Mouse (Mus musculus): ENCODE measurements around the gene Prkn. TPM values are rescaled to one million over a fixed set of nuclear protein-coding genes. Genes with fewer than 3 reads are reported as not detected.
"Not testable (repeated sequence)": the region's sequence is repeated elsewhere in the genome, so short reads cannot be mapped to it uniquely, and the experiment has no call there.

Prkn gene
- polyA plus RNA-seq, 3 experiments from 2014 or later: 0.12 TPM; not detected in 2

- no peak for ATAC-seq
Measured at GRCm38 (mm10) chr17:11156119-11156518, 315.9 kb downstream of the Prkn start.

DNA sequence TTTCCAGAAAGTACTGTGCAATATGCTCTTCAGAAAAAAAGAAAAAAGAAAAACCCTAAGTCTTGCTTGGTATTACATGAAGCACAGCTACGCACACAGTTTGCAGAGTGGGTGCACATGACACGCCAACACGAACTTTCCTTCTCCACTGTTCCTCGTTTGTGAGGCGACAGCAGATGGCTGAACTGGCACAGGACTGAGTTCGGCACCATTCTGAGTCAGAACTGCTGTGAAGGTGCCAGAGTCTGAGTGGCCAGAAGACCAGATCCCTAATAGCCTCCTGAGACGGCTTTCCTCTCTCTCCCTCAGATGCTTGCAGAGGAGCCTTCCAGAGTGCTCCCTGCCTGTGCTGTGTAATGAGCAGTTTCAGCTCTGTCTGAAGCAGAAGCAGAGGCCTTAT is 317.4 kb downstream of the Prkn start:
- ATAC-seq: no peak

DNA sequence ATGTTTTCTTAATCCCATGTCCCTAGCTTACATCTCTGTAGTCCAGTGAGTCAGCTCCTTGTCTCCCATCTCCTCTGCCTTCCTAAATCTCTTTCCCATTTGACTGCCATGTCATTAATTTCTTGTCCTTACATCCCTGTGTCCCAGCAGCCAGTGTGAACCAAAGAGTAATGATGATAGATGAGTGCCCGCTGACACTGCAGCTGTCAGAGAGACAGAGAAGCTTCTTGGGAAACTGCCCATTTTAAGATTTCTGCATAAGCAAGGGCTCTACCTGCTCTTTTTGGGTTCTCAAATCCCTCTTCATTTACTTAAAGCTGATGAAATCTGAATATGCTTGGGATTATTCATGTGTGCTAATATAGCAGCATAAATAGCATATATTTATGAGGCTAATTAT is 321.3 kb downstream of the Prkn start:
- ATAC-seq: no peak

DNA sequence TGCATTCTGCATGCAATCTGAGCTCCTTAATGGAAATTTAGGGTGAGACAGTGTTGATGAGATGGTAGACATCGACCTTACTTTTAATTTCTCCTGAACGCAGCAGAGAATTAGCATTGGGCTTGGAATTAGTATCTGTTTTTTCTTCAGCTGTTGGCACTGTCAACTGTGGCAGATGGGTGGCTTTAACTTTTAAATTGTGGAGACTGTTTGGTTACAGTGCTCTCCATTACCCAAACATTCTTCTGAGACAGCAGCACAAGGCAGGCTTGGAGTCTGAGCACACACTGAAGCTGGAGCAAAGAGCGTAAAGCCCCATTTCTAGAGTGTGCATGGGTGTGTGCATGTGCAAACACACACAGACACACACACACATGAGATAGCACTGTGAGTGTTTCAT is 322.6 kb downstream of the Prkn start:
- no peak for ATAC-seq

DNA sequence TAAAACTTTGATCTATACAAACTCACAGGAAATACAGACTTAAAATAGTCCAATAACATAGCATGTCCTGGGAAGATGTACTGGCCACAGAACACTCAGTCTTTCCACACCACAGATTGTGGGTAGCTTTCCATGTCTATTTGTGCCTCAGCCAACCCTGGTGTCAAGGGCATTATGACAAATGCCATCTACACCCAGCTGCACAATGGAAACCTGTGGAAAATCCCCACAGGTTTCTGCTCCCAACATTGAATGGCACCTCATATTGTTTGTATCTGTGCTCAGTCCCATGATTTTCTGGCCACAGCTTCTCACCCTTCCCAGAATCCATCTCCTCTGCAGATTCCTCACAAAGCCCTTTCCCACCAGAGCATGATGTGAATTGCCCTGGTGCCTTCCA is 347.2 kb downstream of the Prkn start:
- no peak for ATAC-seq

DNA sequence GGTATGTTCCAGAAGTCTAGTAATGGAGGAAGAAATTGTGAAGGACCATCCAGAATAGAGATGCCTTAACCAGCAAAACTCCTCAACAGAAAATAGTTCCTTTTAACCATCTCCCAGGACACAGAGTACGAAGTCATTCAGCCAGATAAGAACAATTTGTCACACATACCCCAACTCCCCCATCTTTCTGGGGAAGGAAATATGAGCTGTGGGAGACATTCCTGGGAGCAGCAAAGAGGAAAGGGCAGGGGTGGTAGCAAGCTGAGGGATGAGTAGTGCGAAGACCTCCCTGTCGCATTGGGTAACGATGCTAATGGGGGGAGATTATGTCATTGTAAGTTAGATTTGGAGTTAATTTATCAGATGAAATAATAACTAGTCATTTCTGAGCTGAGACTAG is 348.3 kb downstream of the Prkn start:
- ATAC-seq: no peak

- ATAC-seq: no peak
Measured at GRCm38 (mm10) chr17:11190306-11190705, 350.1 kb downstream of the Prkn start.

- no peak for ATAC-seq
Measured at GRCm38 (mm10) chr17:11198134-11198533, 357.9 kb downstream of the Prkn start.

GRCm38 (mm10) chr17:11209063-11209462 is 368.9 kb downstream of the Prkn start:
- ATAC-seq: not testable (repeated sequence)

GRCm38 (mm10) chr17:11211006-11211405 is 370.8 kb downstream of the Prkn start:
- ATAC-seq: no peak

GRCm38 (mm10) chr17:11211591-11211990 is 371.4 kb downstream of the Prkn start:
- no peak for ATAC-seq

- ATAC-seq: no peak
Measured at GRCm38 (mm10) chr17:11213689-11214088, 373.5 kb downstream of the Prkn start.

GRCm38 (mm10) chr17:11229011-11229410 is 388.8 kb downstream of the Prkn start:
- no peak for ATAC-seq

- no peak for ATAC-seq
Measured at GRCm38 (mm10) chr17:11229426-11229825, 389.2 kb downstream of the Prkn start.

DNA sequence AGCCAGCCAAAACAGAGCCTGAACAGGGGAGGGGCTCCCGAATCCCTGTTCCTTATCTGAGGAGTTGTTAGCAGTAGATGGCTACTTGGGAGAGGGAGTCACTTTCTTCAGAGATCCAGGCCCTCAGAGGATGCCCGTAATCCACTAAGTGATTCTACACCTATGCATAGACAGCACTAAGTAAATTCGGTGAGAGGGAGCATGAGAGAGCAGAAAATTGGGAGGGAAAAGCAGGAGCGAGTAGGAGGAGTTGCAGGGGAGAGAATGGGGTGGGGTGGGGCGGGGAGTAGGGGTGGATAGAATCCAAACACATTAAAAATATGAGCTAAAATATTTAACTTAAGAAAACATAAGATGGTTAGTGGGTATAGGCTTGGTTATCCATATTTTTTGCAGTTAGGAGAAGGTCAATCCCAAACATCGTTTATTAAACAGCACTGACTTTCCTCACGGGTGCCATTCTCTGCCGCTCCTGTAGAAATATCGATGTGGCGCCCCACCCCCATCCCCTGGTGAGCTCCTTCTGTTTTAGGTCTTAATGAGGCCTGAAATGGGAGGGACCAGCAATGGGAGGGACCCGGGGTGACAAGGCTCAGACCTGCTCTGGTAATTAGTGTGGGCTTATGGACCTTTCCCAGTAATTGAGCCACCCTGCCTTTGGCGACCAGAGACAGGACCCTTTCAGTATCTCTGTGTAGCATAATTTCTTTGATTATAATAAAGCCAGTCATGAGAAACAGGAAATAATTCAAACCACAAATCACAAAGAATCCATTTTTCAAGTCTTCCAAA is 390.6 kb downstream of the Prkn start:
- no peak for ATAC-seq

- no peak for ATAC-seq
Measured at GRCm38 (mm10) chr17:11235273-11235672, 395.1 kb downstream of the Prkn start.

DNA sequence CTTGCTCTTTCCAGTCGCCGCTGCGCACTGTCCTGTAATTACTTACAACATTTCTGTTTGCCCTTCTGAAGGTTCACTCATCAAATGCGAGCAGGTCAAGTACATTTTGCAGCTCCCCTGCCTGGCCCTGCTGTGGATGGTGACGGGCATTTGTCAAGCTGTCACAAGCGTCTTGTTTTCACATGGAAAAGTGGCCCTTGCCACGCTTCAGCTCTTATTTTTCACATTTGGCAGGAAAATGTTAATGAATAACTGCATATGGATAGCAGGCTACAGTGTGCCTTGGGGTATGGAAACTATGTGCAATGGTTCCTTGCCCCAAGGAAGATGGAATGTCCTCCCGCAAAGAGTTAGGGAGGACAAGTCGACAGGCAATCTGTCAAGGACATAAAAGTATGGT is 404.9 kb downstream of the Prkn start:
- no peak for ATAC-seq

GRCm38 (mm10) chr17:11249216-11249615 is 409.0 kb downstream of the Prkn start:
- no peak for ATAC-seq

- no peak for ATAC-seq
Measured at GRCm38 (mm10) chr17:11260663-11261062, 420.5 kb downstream of the Prkn start.

- no peak for ATAC-seq
Measured at GRCm38 (mm10) chr17:11261679-11262078, 421.5 kb downstream of the Prkn start.

GRCm38 (mm10) chr17:11267951-11268350 is 427.8 kb downstream of the Prkn start:
- no peak for ATAC-seq

DNA sequence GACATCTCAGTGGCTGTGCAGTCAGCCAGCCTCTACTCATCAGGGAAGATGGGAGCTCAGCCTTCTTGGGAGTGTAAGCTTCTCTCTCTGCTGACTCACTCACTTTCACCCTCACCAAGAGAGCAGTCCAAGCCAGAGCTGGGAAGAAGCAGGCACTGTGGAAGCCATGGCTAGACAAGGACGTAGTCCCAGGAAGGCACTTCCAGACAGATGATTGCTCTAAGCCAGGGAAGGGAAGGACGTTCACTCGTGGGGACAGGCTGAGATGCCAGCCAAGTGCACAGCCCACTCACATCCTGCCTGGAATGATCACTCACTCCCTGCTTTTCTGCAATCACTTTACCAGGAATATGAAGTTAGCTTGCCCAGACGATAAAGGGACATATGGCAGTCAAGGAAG is 430.0 kb downstream of the Prkn start:
- ATAC-seq: no peak

- no peak for ATAC-seq
Measured at GRCm38 (mm10) chr17:11271876-11272275, 431.7 kb downstream of the Prkn start.

DNA sequence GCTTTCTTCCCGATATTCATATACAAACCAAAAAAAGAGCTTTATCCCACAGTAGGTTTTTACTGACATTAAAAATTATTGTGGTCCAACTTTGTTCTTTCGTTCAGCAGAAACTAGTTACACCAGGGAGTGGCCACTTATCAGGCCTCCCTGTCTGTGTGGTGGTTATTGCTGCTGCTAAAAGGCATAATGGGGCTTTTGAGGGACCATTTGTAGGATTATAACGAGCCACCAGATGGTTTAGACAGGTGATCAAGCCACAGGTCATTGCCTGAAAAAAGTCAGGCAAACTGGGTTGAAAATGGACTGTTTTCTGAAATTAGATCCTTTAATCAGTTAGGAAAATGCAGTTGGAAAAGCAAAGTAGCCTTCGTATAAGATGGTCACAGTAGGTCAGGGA is 444.1 kb downstream of the Prkn start:
- no peak for ATAC-seq

- no peak for ATAC-seq
Measured at GRCm38 (mm10) chr17:11290183-11290582, 450.0 kb downstream of the Prkn start.

Data from inflammation-experienced regulatory T-cells, adult 6 months (primary cell).